Mouse (Mus musculus) intestine, embryonic 15.5 days (tissue): Measurements from ENCODE around the gene Lca5. TPM values are rescaled to one million over a fixed set of nuclear protein-coding genes. Genes with fewer than 3 reads are reported as not detected.

ENCODE experiments used
- ATAC-seq: fragments of 200-750 bp; cut with Nextera tagmentation; 2 replicates; pipeline ENCODE4 v1.8.0; 2017; ENCODE audit warnings: moderate TSS enrichment, moderate library complexity
- H3K27ac ChIP-seq: fragments of 300-500 bp; sonication (generic); 2 replicates; pipeline ENCODE4 v1.5.1; 2015; ENCODE audit warnings: mild to moderate bottlenecking, inconsistent platforms
- H3K27me3 ChIP-seq: fragments of 300-500 bp; sonication (generic); replicated peaks from 2 replicates; pipeline ENCODE4 v1.6.1; 2015; ENCODE audit warnings: inconsistent platforms
- H3K36me3 ChIP-seq: fragments of 300-500 bp; sonication (generic); 2 replicates; pipeline ENCODE4 v1.6.1; 2015; ENCODE audit warnings: inconsistent platforms
- H3K4me1 ChIP-seq: fragments of 300-500 bp; sonication (generic); replicated peaks from 2 replicates; pipeline ENCODE4 v1.6.1; 2015; ENCODE audit warnings: inconsistent platforms
- H3K4me2 ChIP-seq: fragments of 300-500 bp; sonication (generic); replicated peaks from 2 replicates; pipeline ENCODE4 v1.6.1; 2015; ENCODE audit warnings: mild to moderate bottlenecking, inconsistent platforms
- H3K4me3 ChIP-seq: fragments of 300-500 bp; sonication (generic); replicated peaks from 2 replicates; pipeline ENCODE4 v1.5.1; 2015; ENCODE audit warnings: inconsistent platforms
- H3K9ac ChIP-seq: fragments of 300-500 bp; sonication (generic); 2 replicates; pipeline ENCODE4 v1.6.1; 2015; ENCODE audit warnings: inconsistent platforms
- H3K9me3 ChIP-seq: fragments of 300-500 bp; sonication (generic); 2 replicates; pipeline ENCODE4 v1.6.1; 2016; ENCODE audit warnings: inconsistent platforms
- WGBS: fragments of 180-500 bp; shearing (Covaris S2); methylation state at CpG from one replicate; pipeline ENCODE4 v1.1.7; 2015; 5-methylcytosine and 5-hydroxymethylcytosine counted together
- polyA plus RNA-seq: library from polyadenylated mRNA; unstranded; fragments of >200 nt; fragmentation: Nextera tagmentation; extraction: Ambion mirVana; gene quantifications from 2 replicates; pipeline ENCODE4 v1.2.1, GENCODE M21; 2015

The Lca5 gene
- polyA plus RNA-seq, 1 experiment from 2014 or later: 10.0 TPM

DNA sequence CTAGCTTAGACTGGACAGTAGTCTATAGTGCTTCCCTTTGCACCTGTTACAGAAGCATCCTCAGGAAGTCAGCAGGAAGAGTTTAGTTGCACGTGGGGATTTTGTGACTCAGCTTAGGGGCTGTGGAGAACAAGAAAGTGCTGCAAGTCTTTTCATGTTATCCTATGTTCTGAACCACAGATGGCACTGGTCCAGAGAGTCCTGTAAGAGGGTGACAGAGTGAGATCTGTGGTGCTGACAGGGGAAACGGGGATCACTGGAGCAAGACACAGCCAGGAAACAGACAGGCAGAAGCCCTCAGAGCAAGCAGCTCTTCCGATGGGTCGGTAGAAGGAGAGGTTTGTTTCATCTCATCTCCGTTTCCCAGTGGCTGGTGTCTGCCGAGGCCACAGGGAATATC lies 55.6 kb downstream of the Lca5 start:
- H3K27me3 ChIP-seq: no peaks in the 10 kb centered on the region
- no peaks in the 10 kb centered on the region for H3K9me3 ChIP-seq
- WGBS: 68% methylated on average over 6 of the region's 6 CpGs
- no peak overlapping the region for H3K9ac ChIP-seq
- H3K36me3 ChIP-seq: no peaks in the 10 kb centered on the region
- ATAC-seq: no peak
- H3K4me3 ChIP-seq: no peak overlapping the region
- H3K27ac ChIP-seq: no peak overlapping the region
- H3K4me2 ChIP-seq: no peak overlapping the region
- no peaks in the 10 kb centered on the region for H3K4me1 ChIP-seq

DNA sequence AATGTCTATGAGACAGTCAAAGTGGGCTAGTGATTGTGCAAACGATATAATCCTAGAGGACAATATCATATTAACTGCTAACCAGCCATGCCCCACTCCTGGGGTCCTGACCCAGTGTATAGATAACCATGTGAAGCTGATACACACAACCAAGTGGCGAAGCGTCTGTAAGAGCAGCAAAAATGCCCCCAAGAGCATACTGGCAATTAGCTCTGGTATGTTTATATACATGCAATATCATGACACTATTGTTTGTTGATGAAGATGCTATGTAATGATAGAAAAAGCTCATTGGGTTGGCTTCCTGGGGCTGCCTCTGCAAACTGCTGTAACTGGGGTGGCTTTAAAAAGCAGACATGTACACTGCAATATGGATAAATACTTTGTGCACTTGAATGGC lies 57.7 kb downstream of the Lca5 start:
- no peak for ATAC-seq
- no peaks in the 10 kb centered on the region for H3K36me3 ChIP-seq
- 72% methylated on average over 3 of the region's 3 CpGs for WGBS

DNA sequence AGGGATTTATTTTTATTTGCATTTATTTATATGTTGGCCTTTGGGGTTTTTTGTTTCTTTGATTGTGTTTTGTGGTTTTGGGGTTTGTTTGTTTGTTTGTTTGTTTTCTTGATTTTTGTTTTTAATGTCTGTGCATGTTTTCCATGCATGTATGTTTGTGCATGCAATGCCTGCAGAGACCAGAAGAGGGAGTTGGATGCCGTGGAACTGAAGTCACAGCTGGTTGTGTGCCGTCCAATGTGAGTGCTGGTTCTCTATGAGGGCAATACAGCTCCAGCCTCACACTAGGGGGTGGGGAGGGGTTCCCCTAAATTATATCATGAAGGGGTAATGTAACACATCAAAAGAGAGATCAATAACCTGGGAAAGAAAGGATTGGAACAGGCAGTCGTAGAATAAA lies 58.2 kb downstream of the Lca5 start:
- no peaks in the 10 kb centered on the region for H3K9me3 ChIP-seq
- no peaks in the 10 kb centered on the region for H3K4me1 ChIP-seq
- no peak overlapping the region for H3K4me2 ChIP-seq
- no peaks in the 10 kb centered on the region for H3K36me3 ChIP-seq
- no peak overlapping the region for H3K4me3 ChIP-seq
- ATAC-seq: no peak
- 52% methylated on average over 3 of the region's 3 CpGs for WGBS
- H3K27ac ChIP-seq: no peak overlapping the region
- no peaks in the 10 kb centered on the region for H3K27me3 ChIP-seq
- no peak overlapping the region for H3K9ac ChIP-seq

More for the DNA sequence above, 57.7 kb downstream of the Lca5 start:
- no peaks in the 10 kb centered on the region for H3K27me3 ChIP-seq
- H3K4me3 ChIP-seq: no peak overlapping the region
- no peak overlapping the region for H3K4me2 ChIP-seq
- no peaks in the 10 kb centered on the region for H3K4me1 ChIP-seq
- H3K27ac ChIP-seq: no peak overlapping the region
- no peaks in the 10 kb centered on the region for H3K9me3 ChIP-seq
- no peak overlapping the region for H3K9ac ChIP-seq

DNA sequence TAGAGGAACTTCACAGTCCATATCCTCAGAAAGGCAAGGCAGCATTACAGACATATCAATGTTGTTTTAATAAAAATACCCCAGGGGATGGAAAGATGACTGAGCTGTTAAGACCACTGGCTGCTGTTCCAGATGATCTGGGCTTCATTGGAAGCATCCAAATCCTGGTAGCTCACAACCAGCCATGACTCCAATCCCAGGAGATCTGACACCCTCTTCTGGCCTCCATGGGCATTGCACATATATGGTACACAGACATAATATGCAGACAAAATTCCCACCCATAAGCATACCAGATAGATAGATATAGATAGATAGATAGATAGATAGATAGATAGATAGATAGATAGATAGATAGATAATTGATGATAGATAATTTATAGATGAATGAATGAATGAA lies 59.6 kb downstream of the Lca5 start:
- no peak for ATAC-seq
- Histone ChIP-seq H3K4me1 (no peaks in the 10 kb centered on the region), H3K36me3 (no peaks in the 10 kb centered on the region), H3K4me2 (no peak overlapping the region), H3K9ac (no peak overlapping the region), H3K9me3 (no peaks in the 10 kb centered on the region), H3K27ac (no peak overlapping the region), H3K27me3 (no peaks in the 10 kb centered on the region), H3K4me3 (no peak overlapping the region)

DNA sequence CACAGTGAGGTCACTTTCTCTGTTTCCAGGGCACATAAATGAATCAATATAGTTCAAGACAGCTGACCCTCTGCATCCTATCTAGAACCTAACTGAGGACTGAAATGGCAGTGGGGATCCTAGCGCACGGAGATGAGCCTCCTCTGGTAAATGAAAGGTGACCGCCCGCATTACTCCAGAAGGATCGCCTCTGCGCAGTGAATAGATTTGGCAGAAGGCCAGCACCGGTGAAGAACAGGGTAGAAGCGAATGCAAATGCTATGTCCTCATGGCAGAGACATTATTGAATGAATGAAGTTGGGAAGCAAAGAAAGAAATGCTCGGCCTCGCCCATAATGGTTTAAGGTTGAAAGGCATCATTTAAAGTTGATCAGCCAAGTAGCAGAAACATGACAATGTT lies 61.3 kb downstream of the Lca5 start:
- H3K27ac ChIP-seq: no peak overlapping the region
- H3K36me3 ChIP-seq: no peaks in the 10 kb centered on the region
- 86% methylated on average over 10 of the region's 10 CpGs for WGBS
- no peaks in the 10 kb centered on the region for H3K9me3 ChIP-seq
- no peak for ATAC-seq
- H3K4me2 ChIP-seq: no peak overlapping the region
- H3K9ac ChIP-seq: no peak overlapping the region
- no peaks in the 10 kb centered on the region for H3K4me1 ChIP-seq
- no peaks in the 10 kb centered on the region for H3K27me3 ChIP-seq
- no peak overlapping the region for H3K4me3 ChIP-seq

DNA sequence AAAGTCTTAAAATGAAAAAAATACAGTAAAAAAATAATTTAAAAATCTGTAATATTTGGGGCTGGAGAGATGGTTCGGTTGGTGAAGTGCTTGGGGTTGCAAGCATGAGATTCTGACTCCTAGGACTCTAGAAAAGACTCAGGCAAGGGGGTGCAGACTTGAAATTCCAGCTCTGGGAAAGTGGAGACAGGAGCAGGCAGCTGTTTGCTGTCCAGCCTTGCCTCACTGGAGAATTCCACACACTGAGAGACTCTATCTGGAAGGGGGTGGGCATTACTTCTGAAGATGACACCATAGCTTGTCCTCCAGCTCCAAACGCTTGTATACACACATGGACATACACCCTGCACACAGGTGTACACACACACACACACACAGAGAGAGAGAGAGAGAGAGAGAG lies 63.8 kb downstream of the Lca5 start:
- no peaks in the 10 kb centered on the region for H3K36me3 ChIP-seq
- H3K27ac ChIP-seq: no peak overlapping the region
- no peaks in the 10 kb centered on the region for H3K4me1 ChIP-seq
- no peak for ATAC-seq
- H3K9me3 ChIP-seq: no peaks in the 10 kb centered on the region
- no peaks in the 10 kb centered on the region for H3K27me3 ChIP-seq
- 58% methylated on average over 2 of the region's 2 CpGs for WGBS
- H3K9ac ChIP-seq: no peak overlapping the region
- H3K4me3 ChIP-seq: no peak overlapping the region
- no peak overlapping the region for H3K4me2 ChIP-seq

DNA sequence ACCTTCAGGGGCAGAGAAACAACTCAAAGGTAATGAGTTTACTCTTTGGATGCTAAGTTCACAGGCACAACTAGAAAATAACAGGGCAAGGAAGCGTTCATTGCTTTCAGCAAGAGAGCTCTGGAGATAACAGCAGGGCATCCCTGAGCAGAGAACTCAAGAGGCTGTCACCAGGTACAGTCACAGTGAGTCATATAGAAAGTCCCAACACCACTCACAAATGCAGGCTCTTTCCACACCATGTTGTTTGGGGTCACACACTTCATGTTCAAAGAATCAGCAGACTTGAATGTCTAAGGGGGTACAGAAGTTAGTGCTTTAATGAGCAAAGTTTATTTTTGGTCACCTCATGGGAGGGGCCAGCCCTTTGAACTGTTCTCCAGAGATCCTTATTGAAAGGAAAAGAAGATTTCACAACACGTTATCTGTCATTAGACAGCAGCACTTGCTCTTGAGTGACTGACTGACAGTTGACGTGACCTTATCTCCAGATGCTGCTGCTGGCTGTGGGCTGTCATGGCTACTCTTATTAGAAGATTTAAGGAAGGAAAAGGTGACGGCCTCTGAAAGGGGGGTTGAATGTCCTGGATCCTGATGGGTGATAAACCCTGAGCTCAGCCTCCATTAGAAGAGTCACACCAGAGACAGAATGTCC lies 65.3 kb downstream of the Lca5 start:
- H3K27ac ChIP-seq: no peak overlapping the region
- H3K9me3 ChIP-seq: no peaks in the 10 kb centered on the region
- no peak for ATAC-seq
- no peak overlapping the region for H3K9ac ChIP-seq
- H3K4me1 ChIP-seq: no peaks in the 10 kb centered on the region
- no peak overlapping the region for H3K4me2 ChIP-seq
- H3K27me3 ChIP-seq: no peaks in the 10 kb centered on the region
- H3K36me3 ChIP-seq: no peaks in the 10 kb centered on the region
- H3K4me3 ChIP-seq: no peak overlapping the region
- 68% methylated on average over 4 of the region's 4 CpGs for WGBS

DNA sequence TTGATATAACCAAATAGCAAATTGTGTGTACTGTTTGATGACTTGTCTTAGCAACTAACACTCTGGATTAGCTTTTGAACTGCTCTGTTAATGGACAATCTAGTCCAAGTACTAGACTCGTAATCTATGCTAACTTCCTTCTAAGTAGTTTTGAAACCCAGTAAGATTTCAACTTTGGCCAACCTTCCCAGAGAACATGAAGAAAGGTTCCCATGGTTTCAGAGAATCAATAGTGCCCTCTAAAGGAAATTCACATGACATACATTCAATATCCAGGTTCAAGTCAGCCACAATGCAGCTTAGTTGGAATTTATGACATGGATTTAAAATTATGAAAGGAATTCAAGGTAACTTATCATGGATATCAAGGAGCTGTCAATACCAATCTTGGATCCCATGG lies 70.0 kb downstream of the Lca5 start:
- no peaks in the 10 kb centered on the region for H3K9me3 ChIP-seq
- H3K4me1 ChIP-seq: no peaks in the 10 kb centered on the region
- H3K4me2 ChIP-seq: no peak overlapping the region
- H3K4me3 ChIP-seq: no peak overlapping the region
- no peak for ATAC-seq
- 29% methylated on average over 1 of the region's 1 CpGs for WGBS
- no peaks in the 10 kb centered on the region for H3K36me3 ChIP-seq
- H3K27me3 ChIP-seq: no peaks in the 10 kb centered on the region
- no peak overlapping the region for H3K27ac ChIP-seq
- H3K9ac ChIP-seq: no peak overlapping the region

DNA sequence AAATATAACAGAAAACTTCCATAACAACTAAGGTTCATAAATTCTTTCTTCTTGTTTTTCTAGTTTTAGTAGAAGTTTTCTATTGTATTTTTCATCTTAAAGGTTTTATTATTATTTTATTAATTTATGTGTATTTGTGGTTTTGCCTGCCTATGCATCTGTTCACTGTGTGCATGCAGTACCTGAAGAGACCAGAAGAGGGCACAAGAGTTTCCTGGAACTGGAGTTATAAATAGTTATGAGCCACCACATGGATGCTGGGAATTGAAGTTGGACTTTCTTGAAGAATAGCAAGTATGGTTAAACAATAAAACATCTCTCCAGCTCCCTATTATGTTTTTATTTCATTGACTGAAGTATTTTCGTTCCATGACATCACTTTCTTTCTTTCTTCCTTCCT lies 72.7 kb downstream of the Lca5 start:
- WGBS: 95% methylated on average over 1 of the region's 1 CpGs
- Histone ChIP-seq H3K4me3 (no peak overlapping the region), H3K27ac (no peak overlapping the region), H3K36me3 (no peaks in the 10 kb centered on the region), H3K9ac (no peak overlapping the region), H3K4me2 (no peak overlapping the region), H3K27me3 (no peaks in the 10 kb centered on the region), H3K9me3 (no peaks in the 10 kb centered on the region), H3K4me1 (no peaks in the 10 kb centered on the region)
- ATAC-seq: no peak

DNA sequence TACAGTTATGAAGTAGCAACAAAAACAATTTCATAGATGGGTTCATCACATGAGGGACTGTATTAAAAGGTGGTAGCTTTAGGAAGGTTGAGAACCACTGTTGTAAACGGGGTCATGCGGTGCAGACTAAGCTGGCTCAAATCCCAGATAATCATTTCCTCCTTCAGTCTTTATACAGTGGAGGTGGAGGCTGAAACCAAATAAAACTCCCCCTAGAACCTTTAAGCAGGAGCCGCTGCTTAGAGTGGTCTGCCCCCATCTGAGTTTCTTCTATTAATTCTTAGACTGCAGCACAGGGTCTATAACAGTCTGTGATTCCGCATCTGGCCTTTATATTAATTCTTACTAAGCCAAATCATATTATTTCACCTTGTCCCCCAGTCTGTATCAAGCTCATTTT lies 85.1 kb downstream of the Lca5 start:
- Histone ChIP-seq H3K27ac (no peak overlapping the region), H3K4me3 (no peak overlapping the region), H3K27me3 (no peaks in the 10 kb centered on the region), H3K9ac (no peak overlapping the region), H3K36me3 (no peaks in the 10 kb centered on the region), H3K4me1 (peaks cover 7% of the 10 kb centered on the region; the same call in 1 of the 2 replicates), H3K4me2 (no peak overlapping the region), H3K9me3 (no peaks in the 10 kb centered on the region)
- 66% methylated on average over 4 of the region's 4 CpGs for WGBS
- ATAC-seq: no peak

DNA sequence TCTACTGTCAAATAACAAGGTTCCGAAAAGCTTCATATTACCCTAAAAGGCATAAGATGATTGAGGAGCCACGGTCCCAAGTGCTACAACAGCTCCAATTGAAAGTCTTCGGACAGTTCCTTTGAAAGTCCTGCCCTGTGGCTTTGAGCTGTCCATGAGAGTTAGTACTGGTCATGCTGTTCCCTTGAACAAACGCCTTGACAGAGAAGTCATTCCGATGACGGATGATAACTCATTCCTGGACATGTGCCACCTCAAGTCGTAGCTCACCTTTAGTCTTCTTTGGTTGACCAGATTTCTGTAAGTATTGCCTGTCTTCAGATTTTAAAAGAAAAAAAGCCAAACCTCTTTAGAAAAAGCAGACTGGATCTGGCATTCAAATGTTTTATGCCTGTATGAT lies 87.6 kb downstream of the Lca5 start:
- H3K9me3 ChIP-seq: no peaks in the 10 kb centered on the region
- WGBS: 63% methylated on average over 7 of the region's 7 CpGs
- H3K4me1 ChIP-seq: peaks cover 15% of the 10 kb centered on the region
- no peaks in the 10 kb centered on the region for H3K27me3 ChIP-seq
- no peak overlapping the region for H3K9ac ChIP-seq
- no peak overlapping the region for H3K27ac ChIP-seq
- no peak overlapping the region for H3K4me3 ChIP-seq
- ATAC-seq: no peak
- H3K4me2 ChIP-seq: no peak overlapping the region
- H3K36me3 ChIP-seq: no peaks in the 10 kb centered on the region

DNA sequence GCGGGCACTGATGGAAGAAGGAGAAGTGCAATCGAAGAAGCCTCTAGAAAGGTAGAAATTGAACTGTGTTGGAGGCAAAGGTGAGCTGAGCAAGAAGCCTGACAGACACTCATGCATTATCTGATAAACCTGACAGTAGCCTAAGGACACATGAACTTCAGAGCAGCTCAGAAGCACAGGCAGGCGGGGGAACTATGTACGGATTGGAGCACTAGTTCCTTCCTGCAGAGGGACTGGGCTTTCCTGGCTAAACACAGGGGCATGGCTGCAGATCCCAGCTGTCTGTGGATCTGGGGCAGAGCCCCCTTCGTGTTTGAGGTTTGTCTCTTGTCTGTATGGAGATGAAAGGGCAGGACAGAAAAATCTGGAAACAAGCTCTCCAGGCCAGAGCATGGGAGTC lies 89.8 kb downstream of the Lca5 start:
- H3K36me3 ChIP-seq: no peaks in the 10 kb centered on the region
- H3K9ac ChIP-seq: no peak overlapping the region
- H3K4me3 ChIP-seq: no peak overlapping the region
- ATAC-seq: peak; percentile 62
- H3K27me3 ChIP-seq: no peaks in the 10 kb centered on the region
- peak overlapping the region; percentile 67 for H3K27ac ChIP-seq
- H3K4me1 ChIP-seq: peaks cover 15% of the 10 kb centered on the region
- H3K4me2 ChIP-seq: no peak overlapping the region
- H3K9me3 ChIP-seq: no peaks in the 10 kb centered on the region
- WGBS: 57% methylated on average over 5 of the region's 5 CpGs

DNA sequence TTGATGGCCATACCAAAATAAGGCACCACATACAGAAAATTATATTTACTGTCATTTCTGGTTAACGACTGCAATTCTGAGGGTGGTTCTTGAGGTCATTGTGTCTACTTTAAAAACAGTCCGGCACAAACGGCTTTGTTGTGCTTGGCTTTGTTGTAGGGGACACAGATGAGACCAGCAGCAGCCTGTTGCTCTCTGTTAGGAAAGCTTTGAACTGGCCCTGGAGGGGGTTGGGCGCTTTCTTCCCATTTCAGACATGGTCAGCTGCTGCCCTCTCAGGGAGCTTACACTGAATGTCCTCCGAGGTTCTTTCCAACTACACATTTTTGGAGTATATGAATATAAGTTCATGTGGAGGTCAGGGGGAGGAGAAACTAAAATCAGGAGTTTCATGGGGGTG lies 90.3 kb downstream of the Lca5 start:
- no peak overlapping the region for H3K4me3 ChIP-seq
- peaks cover 15% of the 10 kb centered on the region for H3K4me1 ChIP-seq
- H3K27ac ChIP-seq: peak overlapping the region; percentile 67
- H3K9me3 ChIP-seq: no peaks in the 10 kb centered on the region
- no peaks in the 10 kb centered on the region for H3K27me3 ChIP-seq
- WGBS: 20% methylated on average over 5 of the region's 5 CpGs
- no peaks in the 10 kb centered on the region for H3K36me3 ChIP-seq
- ATAC-seq: peak; percentile 79
- H3K4me2 ChIP-seq: no peak overlapping the region
- H3K9ac ChIP-seq: no peak overlapping the region
